Mouse (Mus musculus): ENCODE data around the gene Kcnab1. TPM values are rescaled to one million over a fixed set of nuclear protein-coding genes. Genes with fewer than 3 reads are reported as not detected.

Kcnab1 gene
- polyA plus RNA-seq, 1 experiment from 2014 or later = 0.18 TPM

DNA sequence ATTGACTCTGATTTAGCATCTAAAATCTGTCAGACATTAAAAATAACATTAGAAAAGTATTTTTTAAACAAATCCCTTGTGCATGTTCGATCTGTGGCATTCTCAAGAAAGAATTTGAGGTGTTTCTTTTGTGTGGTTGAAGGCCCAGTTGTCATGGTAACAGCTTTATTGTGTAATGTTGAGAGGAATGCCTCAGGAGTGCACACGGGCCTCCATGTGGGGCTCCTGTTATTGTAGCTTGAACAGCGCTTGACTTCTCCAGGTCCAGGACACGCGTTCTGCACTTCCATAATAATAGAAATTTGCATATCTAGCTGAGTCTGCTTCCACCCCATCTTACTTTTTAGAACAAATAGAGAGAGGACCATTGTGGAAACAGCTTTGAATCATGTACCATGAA lies 36.0 kb downstream of the Kcnab1 start:
- Histone ChIP-seq H3K4me1 (ENCODE audit: insufficient read depth) (no peaks in the 10 kb centered on the region), H3K9me3 (ENCODE audit: low read length) (no peaks in the 10 kb centered on the region), H3K4me3 (ENCODE audit: low read depth, low read length) (no peak overlapping the region), H3K27ac (ENCODE audit: low read depth) (no peak overlapping the region), H3K27me3 (ENCODE audit: insufficient read depth, low read length) (no peaks in the 10 kb centered on the region), H3K36me3 (replicated peaks; ENCODE audit: insufficient read depth, low read length) (no peaks in the 10 kb centered on the region), H3K9ac (replicated peaks) (no peak overlapping the region), H3K4me2 (ENCODE audit: low read depth, low read length) (no peak overlapping the region)
- TF ChIP-seq CTCF (IDR thresholded peaks at IDR 0.05; ENCODE audit: low read depth) (no peak), EP300 (IDR thresholded peaks at IDR 0.05; ENCODE audit: low read depth) (no peak)
- DNase-seq (no peak), ATAC-seq (no peak)
- 79% methylated on average over 5 of the region's 5 CpGs for WGBS (ENCODE audit: insufficient replicate concordance)

DNA sequence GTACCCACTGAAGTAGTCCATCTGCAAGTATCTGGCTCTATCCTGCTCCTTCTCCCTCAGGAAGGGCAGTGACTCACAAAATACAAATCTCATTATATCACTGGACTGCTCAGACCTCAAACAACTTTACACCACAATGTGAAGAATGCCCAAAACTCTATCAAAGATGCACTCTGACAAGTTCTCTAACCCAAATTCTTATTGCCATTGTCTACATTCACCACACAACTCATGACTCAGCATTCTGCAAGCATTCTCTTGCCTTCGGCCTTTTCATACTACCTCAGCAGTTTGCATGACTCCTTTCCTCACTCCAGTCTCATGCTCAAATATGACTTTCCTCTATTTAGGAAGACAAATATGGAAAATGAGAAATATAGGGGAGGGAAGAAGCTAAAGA lies 42.6 kb downstream of the Kcnab1 start:
- Histone ChIP-seq H3K36me3 (replicated peaks; ENCODE audit: insufficient read depth, low read length) (no peaks in the 10 kb centered on the region), H3K27ac (ENCODE audit: low read depth) (no peak overlapping the region), H3K9me3 (ENCODE audit: low read length) (no peaks in the 10 kb centered on the region), H3K4me1 (ENCODE audit: insufficient read depth) (no peaks in the 10 kb centered on the region), H3K27me3 (ENCODE audit: insufficient read depth, low read length) (no peaks in the 10 kb centered on the region), H3K9ac (replicated peaks) (no peak overlapping the region), H3K4me3 (ENCODE audit: low read depth, low read length) (no peak overlapping the region), H3K4me2 (ENCODE audit: low read depth, low read length) (no peak overlapping the region)
- TF ChIP-seq EP300 (IDR thresholded peaks at IDR 0.05; ENCODE audit: low read depth) = no peak
- ATAC-seq = no peak
- 67% methylated on average over 1 of the region's 1 CpGs for WGBS (ENCODE audit: insufficient replicate concordance)
- DNase-seq = no peak

DNA sequence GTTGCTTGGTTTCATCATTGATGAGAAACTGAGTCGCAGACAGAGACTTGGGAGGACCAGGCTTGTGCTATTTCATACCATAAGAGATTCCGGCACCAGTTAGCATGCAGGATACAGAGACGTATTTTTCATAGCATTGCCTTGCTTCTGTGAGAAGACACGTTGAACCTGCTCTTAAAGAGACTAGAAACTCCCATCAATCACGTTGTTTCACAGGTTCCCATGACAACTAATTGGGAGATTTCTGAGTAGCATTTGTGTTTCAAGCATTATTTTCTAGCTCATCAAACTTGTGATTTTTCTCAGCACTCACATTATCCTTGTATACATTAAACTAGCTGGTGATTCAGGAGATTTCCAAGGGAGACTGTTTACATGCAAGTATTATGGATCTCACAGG lies 63.8 kb downstream of the Kcnab1 start:
- DNase-seq = no peak
- no peak for ATAC-seq
- no peak overlapping the region for H3K27ac ChIP-seq (ENCODE audit: low read depth)
- no peak overlapping the region for H3K4me2 ChIP-seq (ENCODE audit: low read depth, low read length)
- H3K4me1 ChIP-seq (ENCODE audit: insufficient read depth) = no peaks in the 10 kb centered on the region
- H3K36me3 ChIP-seq (replicated peaks; ENCODE audit: insufficient read depth, low read length) = no peaks in the 10 kb centered on the region
- no peak overlapping the region for H3K9ac ChIP-seq (replicated peaks)
- no peaks in the 10 kb centered on the region for H3K9me3 ChIP-seq (ENCODE audit: low read length)
- no peak overlapping the region for H3K4me3 ChIP-seq (ENCODE audit: low read depth, low read length)
- WGBS (ENCODE audit: insufficient replicate concordance) = 71% methylated on average over 5 of the region's 5 CpGs
- no peaks in the 10 kb centered on the region for H3K27me3 ChIP-seq (ENCODE audit: insufficient read depth, low read length)
- no peak for TF ChIP-seq EP300 (IDR thresholded peaks at IDR 0.05; ENCODE audit: low read depth)

DNA sequence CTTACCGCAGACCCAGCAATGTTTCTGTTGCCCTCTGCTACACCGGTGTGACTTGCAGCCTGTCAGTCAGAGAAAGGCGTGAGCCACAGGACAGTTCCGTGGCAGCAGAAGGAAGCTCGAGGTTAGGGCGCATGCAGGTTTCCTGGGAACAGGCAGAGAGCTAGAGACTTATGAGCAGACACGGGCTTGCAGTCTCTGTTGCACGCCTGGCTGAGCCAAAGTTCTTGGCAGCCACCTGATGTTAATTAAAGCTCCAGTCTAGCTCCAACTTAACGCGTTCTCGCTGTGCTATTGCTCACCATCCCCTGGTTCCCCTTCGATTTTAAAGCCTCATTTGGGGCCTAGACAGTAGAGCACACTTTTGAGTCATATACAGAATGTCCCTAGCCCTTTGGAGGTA lies 65.4 kb downstream of the Kcnab1 start:
- Histone ChIP-seq H3K4me1 (ENCODE audit: insufficient read depth) (no peaks in the 10 kb centered on the region), H3K27me3 (ENCODE audit: insufficient read depth, low read length) (no peaks in the 10 kb centered on the region), H3K4me3 (ENCODE audit: low read depth, low read length) (no peak overlapping the region), H3K4me2 (ENCODE audit: low read depth, low read length) (no peak overlapping the region), H3K9me3 (ENCODE audit: low read length) (no peaks in the 10 kb centered on the region), H3K9ac (replicated peaks) (no peak overlapping the region), H3K27ac (ENCODE audit: low read depth) (no peak overlapping the region), H3K36me3 (replicated peaks; ENCODE audit: insufficient read depth, low read length) (no peaks in the 10 kb centered on the region)
- 69% methylated on average over 12 of the region's 12 CpGs for WGBS (ENCODE audit: insufficient replicate concordance)
- ATAC-seq = no peak
- no peak for DNase-seq
- TF ChIP-seq EP300 (IDR thresholded peaks at IDR 0.05; ENCODE audit: low read depth) (no peak), CTCF (IDR thresholded peaks at IDR 0.05; ENCODE audit: low read depth) (no peak)

DNA sequence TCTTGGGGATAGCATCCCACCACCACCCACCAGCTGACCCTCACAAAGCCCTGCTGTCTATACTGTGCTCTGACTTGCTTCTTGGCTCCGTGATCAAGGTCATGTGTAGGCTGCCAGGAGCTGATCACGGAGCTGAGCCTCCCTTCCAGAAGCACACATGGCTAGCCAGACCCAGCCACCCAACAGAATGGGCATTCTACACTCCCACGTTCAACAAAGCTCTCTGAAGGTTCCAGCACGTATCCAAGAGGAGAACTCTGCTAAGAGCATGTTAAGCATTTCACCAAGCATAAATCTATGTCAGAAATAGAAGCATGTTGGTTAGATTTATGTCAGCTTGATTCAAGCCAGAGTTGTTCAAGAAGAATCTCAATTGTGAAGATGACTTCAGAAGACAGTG lies 66.6 kb downstream of the Kcnab1 start:
- Histone ChIP-seq H3K36me3 (replicated peaks; ENCODE audit: insufficient read depth, low read length) (no peaks in the 10 kb centered on the region), H3K4me2 (ENCODE audit: low read depth, low read length) (no peak overlapping the region), H3K4me1 (ENCODE audit: insufficient read depth) (no peaks in the 10 kb centered on the region), H3K4me3 (ENCODE audit: low read depth, low read length) (no peak overlapping the region), H3K9ac (replicated peaks) (no peak overlapping the region), H3K27ac (ENCODE audit: low read depth) (no peak overlapping the region), H3K27me3 (ENCODE audit: insufficient read depth, low read length) (no peaks in the 10 kb centered on the region), H3K9me3 (ENCODE audit: low read length) (no peaks in the 10 kb centered on the region)
- 67% methylated on average over 4 of the region's 4 CpGs for WGBS (ENCODE audit: insufficient replicate concordance)
- ATAC-seq = no peak
- no peak for TF ChIP-seq EP300 (IDR thresholded peaks at IDR 0.05; ENCODE audit: low read depth)
- no peak for TF ChIP-seq CTCF (IDR thresholded peaks at IDR 0.05; ENCODE audit: low read depth)
- no peak for DNase-seq

DNA sequence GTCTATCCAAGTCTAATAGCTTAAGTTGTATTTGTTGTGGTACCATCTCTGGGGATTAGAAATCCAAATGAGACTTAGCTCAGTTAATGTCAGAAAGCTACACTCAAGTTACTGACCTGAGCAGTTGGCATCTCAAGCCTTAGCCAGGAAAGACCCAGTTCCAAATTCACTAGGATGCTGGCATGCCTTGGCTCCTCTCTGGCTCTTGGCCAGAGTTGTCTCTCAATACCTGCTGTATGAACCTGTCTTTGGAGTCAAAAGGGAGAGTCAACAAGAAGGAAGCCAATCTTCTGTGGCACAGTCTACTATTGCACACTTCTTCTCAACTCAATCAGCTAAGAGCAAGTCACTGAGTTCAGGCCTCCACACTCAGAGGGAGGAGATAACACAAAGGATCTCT lies 67.7 kb downstream of the Kcnab1 start:
- Histone ChIP-seq H3K36me3 (replicated peaks; ENCODE audit: insufficient read depth, low read length) (no peaks in the 10 kb centered on the region), H3K4me3 (ENCODE audit: low read depth, low read length) (no peak overlapping the region), H3K4me2 (ENCODE audit: low read depth, low read length) (no peak overlapping the region), H3K27ac (ENCODE audit: low read depth) (no peak overlapping the region), H3K9ac (replicated peaks) (no peak overlapping the region), H3K27me3 (ENCODE audit: insufficient read depth, low read length) (no peaks in the 10 kb centered on the region), H3K4me1 (ENCODE audit: insufficient read depth) (no peaks in the 10 kb centered on the region), H3K9me3 (ENCODE audit: low read length) (no peaks in the 10 kb centered on the region)
- TF ChIP-seq CTCF (IDR thresholded peaks at IDR 0.05; ENCODE audit: low read depth) (no peak), EP300 (IDR thresholded peaks at IDR 0.05; ENCODE audit: low read depth) (no peak)
- ATAC-seq (no peak), DNase-seq (no peak)

Measured in liver, postnatal 0 days (tissue).